Mouse (Mus musculus): ENCODE measurements around the gene Ptpn9. TPM values are rescaled to one million over a fixed set of nuclear protein-coding genes. Genes with fewer than 3 reads are reported as not detected.
"Not testable (repeated sequence)": the region's sequence is repeated elsewhere in the genome, so short reads cannot be mapped to it uniquely, and the experiment has no call there.

Gene Ptpn9
- total RNA-seq (2014; rRNA removed) = 6.5 and 8.2 TPM in 2 replicates
- 10.6 and 12.4 TPM in 2 replicates for polyA plus RNA-seq (2012; rRNA removed)

DNA sequence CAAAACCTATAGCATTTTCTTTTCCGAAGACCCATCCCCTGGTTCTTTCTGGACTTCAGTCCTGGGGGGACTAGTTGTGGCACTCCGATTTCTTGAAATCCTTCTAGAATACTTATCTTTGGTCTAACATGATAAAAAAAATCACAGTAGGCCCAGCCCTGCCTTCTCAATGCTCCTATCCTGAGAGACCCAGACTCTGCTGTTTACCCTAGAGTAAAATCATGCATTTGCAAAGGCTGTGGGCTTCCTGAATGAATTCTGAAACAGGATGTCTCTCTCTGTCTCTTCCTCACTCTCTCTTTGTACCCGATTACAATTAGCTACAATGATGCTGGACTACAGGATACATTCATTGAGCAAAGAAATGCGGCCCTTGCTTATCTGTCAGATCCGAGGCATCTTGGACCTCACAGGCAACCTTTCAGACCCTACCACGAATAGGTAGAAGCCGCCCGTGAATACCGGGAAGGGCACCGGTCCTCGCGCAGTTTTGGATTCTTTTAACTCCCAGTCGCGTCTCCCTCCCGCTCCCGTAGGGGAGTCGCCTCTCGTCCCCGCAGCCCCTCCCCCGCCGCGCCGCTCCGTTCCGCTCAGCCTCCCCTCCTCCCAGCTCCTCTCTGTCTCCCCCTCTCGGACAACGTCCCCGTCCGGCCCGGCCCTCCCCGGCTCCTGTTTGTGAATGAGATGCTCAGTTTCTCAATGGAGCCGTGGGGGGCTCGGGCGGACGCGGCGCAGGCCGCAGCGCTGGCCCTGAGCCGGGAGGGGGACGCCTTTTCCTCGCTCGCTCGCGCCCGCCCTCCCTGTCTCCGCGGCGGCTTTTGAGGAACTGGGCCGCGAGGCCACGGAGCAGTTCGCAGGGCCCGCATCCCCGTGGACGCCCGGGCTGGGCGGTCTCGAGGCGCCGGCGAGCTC is at the start of gene Ptpn9:
Ptpn9 (plus strand) TSS at position 638 of the 912 bp plus-strand sequence.
- TF ChIP-seq POLR2A (IDR thresholded peaks at IDR 0.05; ENCODE audit: extremely low read depth, insufficient read depth, low read length) (0 out of 2 replicates have a peak, but pooled peaks have one; percentile 37), CTCF (IDR thresholded peaks at IDR 0.05; ENCODE audit: low read depth, low read length) (peak; percentile 71)
- H3K4me3 ChIP-seq (ENCODE audit: insufficient read depth, low read depth, low read length) = peak within 1 kb of the TSS; percentile 75
- peaks cover 8% of the 10 kb centered on the region for H3K4me1 ChIP-seq (ENCODE audit: control insufficient read depth, insufficient read depth, low read length)
- peak within 1 kb of the TSS; percentile 95 for H3K27ac ChIP-seq (replicated peaks; ENCODE audit: insufficient read depth, low read depth, low read length)
- 3% methylated on average over 57 of the region's 62 CpGs for WGBS
- peak within 1 kb of the TSS; percentile 82 for H3K9ac ChIP-seq (ENCODE audit: low read depth, low read length)
- no peaks in the 10 kb centered on the region for H3K27me3 ChIP-seq (ENCODE audit: control insufficient read depth, insufficient read depth, low read length)
- no peaks in the 10 kb centered on the region; the same call in 1 of the 2 replicates for H3K79me2 ChIP-seq (ENCODE audit: control insufficient read depth, insufficient read depth, low read length)
- H3K36me3 ChIP-seq (ENCODE audit: control insufficient read depth, insufficient read depth, low read length) = no peaks in the 10 kb centered on the region
- peak; percentile 45 for DNase-seq (ENCODE audit: extremely low read depth, low read depth, low spot score)

- TF ChIP-seq CTCF (IDR thresholded peaks at IDR 0.05; ENCODE audit: low read depth, low read length) = peak; percentile 14; the same call in 1 of the 2 replicates
- not testable (repeated sequence) for H3K27me3 ChIP-seq (ENCODE audit: control insufficient read depth, insufficient read depth, low read length); H3K27ac ChIP-seq (replicated peaks; ENCODE audit: insufficient read depth, low read depth, low read length); H3K4me3 ChIP-seq (ENCODE audit: insufficient read depth, low read depth, low read length); H3K4me1 ChIP-seq (ENCODE audit: control insufficient read depth, insufficient read depth, low read length); H3K79me2 ChIP-seq (ENCODE audit: control insufficient read depth, insufficient read depth, low read length); H3K9ac ChIP-seq (ENCODE audit: low read depth, low read length); H3K36me3 ChIP-seq (ENCODE audit: control insufficient read depth, insufficient read depth, low read length)
- peak; percentile 36 for DNase-seq (ENCODE audit: extremely low read depth, low read depth, low spot score)
- WGBS = 36% methylated on average over 3 of the region's 3 CpGs
These were observed 47.2 kb upstream of the Ptpn9 start for GRCm38 (mm10) chr9:56947481-56947880.

GRCm38 (mm10) chr9:56948699-56949098 is 46.0 kb upstream of the Ptpn9 start:
- WGBS = 87% methylated on average over 5 of the region's 5 CpGs
- not testable (repeated sequence) for H3K27me3 ChIP-seq (ENCODE audit: control insufficient read depth, insufficient read depth, low read length); H3K36me3 ChIP-seq (ENCODE audit: control insufficient read depth, insufficient read depth, low read length); H3K4me3 ChIP-seq (ENCODE audit: insufficient read depth, low read depth, low read length); H3K4me1 ChIP-seq (ENCODE audit: control insufficient read depth, insufficient read depth, low read length); H3K27ac ChIP-seq (replicated peaks; ENCODE audit: insufficient read depth, low read depth, low read length); H3K9ac ChIP-seq (ENCODE audit: low read depth, low read length); H3K79me2 ChIP-seq (ENCODE audit: control insufficient read depth, insufficient read depth, low read length); DNase-seq (ENCODE audit: extremely low read depth, low read depth, low spot score)

GRCm38 (mm10) chr9:56949767-56950166 is 45.0 kb upstream of the Ptpn9 start:
- Histone ChIP-seq H3K27ac (replicated peaks; ENCODE audit: insufficient read depth, low read depth, low read length) (0 out of 2 replicates have a peak overlapping the region, but pooled peaks have one; percentile 28), H3K9ac (ENCODE audit: low read depth, low read length) (no peak overlapping the region), H3K4me1 (ENCODE audit: control insufficient read depth, insufficient read depth, low read length) (peaks cover 5% of the 10 kb centered on the region; the same call in 1 of the 2 replicates), H3K4me3 (ENCODE audit: insufficient read depth, low read depth, low read length) (peak overlapping the region; percentile 48), H3K27me3 (ENCODE audit: control insufficient read depth, insufficient read depth, low read length) (no peaks in the 10 kb centered on the region), H3K79me2 (ENCODE audit: control insufficient read depth, insufficient read depth, low read length) (0 out of 2 replicates have a peak, but pooled peaks cover 3% of the 10 kb centered on the region), H3K36me3 (ENCODE audit: control insufficient read depth, insufficient read depth, low read length) (no peaks in the 10 kb centered on the region)
- DNase-seq (ENCODE audit: extremely low read depth, low read depth, low spot score) = peak; percentile 69
- 4% methylated on average over 13 of the region's 13 CpGs for WGBS
- TF ChIP-seq POLR2A (IDR thresholded peaks at IDR 0.05; ENCODE audit: extremely low read depth, insufficient read depth, low read length) = no peak
- no peak for TF ChIP-seq CTCF (IDR thresholded peaks at IDR 0.05; ENCODE audit: low read depth, low read length)

DNA sequence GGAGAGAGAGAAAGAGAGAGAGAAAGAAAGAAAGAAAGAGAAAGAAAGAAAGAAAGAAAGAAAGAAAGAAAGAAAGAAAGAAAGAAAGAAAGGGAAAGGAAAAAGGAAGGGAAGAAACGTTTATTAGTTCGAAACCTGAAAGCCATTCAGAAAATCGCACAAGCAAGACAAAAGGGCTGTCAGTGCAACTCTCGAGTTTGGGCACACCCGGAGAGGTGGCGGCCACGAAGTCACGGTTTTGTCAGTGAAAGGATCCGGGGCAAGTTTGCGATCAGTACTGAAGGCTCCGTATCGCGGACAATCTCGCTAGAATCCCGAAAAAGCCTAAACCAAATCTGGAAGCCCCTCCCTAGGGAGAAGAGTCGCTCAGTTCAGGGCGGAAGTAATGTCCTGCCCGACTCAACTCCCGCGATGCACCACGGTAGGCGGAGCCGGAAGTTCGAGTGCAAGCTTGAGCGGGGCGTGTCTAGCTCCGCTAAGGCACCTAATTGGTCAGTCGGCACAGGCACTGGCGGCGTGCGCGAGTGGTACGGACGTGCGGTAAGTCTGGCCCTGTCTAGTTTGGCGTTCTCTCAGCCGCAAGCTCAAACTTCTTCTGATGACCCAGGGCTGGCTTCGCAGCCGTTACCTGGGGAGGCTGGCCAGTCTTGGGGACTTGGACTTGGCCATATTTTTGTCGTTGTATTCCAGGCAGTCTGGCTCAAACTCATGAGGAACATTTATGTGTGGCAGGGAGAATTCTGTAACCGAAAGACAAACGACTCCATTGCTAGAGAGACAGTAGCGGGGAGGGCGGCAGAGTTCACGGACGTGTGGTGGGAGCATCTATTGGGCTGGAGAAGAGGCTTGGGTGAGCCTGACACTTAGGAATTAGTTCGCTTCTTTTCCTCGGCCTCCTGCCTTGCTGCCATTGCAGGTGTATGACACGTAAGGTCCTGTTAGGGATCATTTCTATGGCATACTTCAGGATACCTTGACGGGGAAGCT is 44.0 kb upstream of the Ptpn9 start, which contains the start of gene Snupn:
Snupn (plus strand) TSS at position 465 of the 987 bp plus-strand sequence.
- H3K4me3 ChIP-seq (ENCODE audit: insufficient read depth, low read depth, low read length) = peak within 1 kb of the TSS; percentile 58
- H3K79me2 ChIP-seq (ENCODE audit: control insufficient read depth, insufficient read depth, low read length) = 0 out of 2 replicates have a peak, but pooled peaks cover 2% of the 10 kb centered on the region
- no peaks in the 10 kb centered on the region for H3K27me3 ChIP-seq (ENCODE audit: control insufficient read depth, insufficient read depth, low read length)
- peak within 1 kb of the TSS; percentile 73 for H3K9ac ChIP-seq (ENCODE audit: low read depth, low read length)
- DNase-seq (ENCODE audit: extremely low read depth, low read depth, low spot score) = peak; percentile 96
- peak within 1 kb of the TSS; percentile 80 for H3K27ac ChIP-seq (replicated peaks; ENCODE audit: insufficient read depth, low read depth, low read length)
- WGBS = under 1% methylated on average over 50 of the region's 50 CpGs
- peaks cover 5% of the 10 kb centered on the region; the same call in 1 of the 2 replicates for H3K4me1 ChIP-seq (ENCODE audit: control insufficient read depth, insufficient read depth, low read length)
- TF ChIP-seq POLR2A (IDR thresholded peaks at IDR 0.05; ENCODE audit: extremely low read depth, insufficient read depth, low read length) (peak; percentile 63; the same call in 1 of the 2 replicates), CTCF (IDR thresholded peaks at IDR 0.05; ENCODE audit: low read depth, low read length) (no peak)
- no peaks in the 10 kb centered on the region for H3K36me3 ChIP-seq (ENCODE audit: control insufficient read depth, insufficient read depth, low read length)

All from liver, adult 2 months (tissue).